Mouse (Mus musculus): ENCODE measurements around the gene Twist2. TPM values are rescaled to one million over a fixed set of nuclear protein-coding genes. Genes with fewer than 3 reads are reported as not detected.
A peak's percentile ranks its signal among the peaks of the same experiment; 100 is the strongest.

Twist2 gene
- polyA plus RNA-seq, 1 experiment from 2014 or later: 9.4 TPM

DNA sequence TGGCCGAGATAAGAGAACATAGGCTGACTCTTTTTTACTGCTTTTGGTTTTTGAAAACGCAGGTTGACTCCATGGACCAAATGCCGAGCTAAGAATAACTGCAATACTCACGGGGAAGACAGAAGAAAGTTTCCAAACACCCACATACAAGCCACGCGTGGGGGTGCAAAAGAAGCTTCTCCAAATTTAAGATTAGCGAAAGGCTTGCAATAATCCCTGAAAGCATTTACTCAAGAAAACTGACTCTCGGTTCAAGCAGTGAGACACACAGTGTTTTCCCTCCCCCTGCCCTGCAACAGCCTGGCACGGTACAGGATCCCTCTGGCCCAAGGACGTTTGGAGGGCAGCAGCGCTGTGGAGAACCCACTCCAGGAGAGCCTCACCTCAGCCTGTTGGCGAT is 78.9 kb downstream of the Twist2 start:
- no peak for ATAC-seq (ENCODE audit: borderline replicate concordance, extremely low read depth, low FRiP score, low TSS enrichment)
- peaks cover 3% of the 10 kb centered on the region; the same call in 1 of the 2 replicates for H3K9me3 ChIP-seq
- no peak overlapping the region for H3K9ac ChIP-seq
- H3K4me1 ChIP-seq: no peaks in the 10 kb centered on the region
- no peaks in the 10 kb centered on the region for H3K27me3 ChIP-seq
- WGBS: 81% methylated on average over 12 of the region's 12 CpGs
- no peak overlapping the region for H3K27ac ChIP-seq
- H3K4me2 ChIP-seq: no peak overlapping the region
- H3K4me3 ChIP-seq: no peak overlapping the region
- no peaks in the 10 kb centered on the region for H3K36me3 ChIP-seq

DNA sequence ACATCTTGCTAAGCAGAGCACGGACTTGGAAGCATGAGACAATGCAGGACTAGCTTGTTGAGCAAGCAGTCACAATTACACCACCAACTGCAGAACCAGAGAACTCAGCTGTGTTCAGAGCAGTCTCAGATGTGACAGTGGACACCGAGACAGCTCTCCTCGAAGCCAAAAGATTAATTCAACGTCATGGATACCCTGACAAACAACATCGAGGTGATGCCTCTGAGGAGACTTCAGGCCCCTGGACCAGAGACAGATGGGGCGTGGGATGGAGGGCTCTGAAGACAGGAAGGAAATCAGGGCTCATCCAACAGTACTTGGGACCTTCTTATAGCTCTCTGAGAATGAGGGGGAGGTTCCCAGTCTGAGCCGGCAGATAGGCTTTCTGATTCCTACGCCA is 79.6 kb downstream of the Twist2 start:
- Histone ChIP-seq H3K9me3 (peaks cover 3% of the 10 kb centered on the region; the same call in 1 of the 2 replicates), H3K27ac (no peak overlapping the region), H3K4me3 (no peak overlapping the region), H3K9ac (no peak overlapping the region), H3K4me2 (no peak overlapping the region), H3K27me3 (no peaks in the 10 kb centered on the region), H3K4me1 (no peaks in the 10 kb centered on the region), H3K36me3 (no peaks in the 10 kb centered on the region)
- no peak for ATAC-seq (ENCODE audit: borderline replicate concordance, extremely low read depth, low FRiP score, low TSS enrichment)
- 41% methylated on average over 8 of the region's 8 CpGs for WGBS

DNA sequence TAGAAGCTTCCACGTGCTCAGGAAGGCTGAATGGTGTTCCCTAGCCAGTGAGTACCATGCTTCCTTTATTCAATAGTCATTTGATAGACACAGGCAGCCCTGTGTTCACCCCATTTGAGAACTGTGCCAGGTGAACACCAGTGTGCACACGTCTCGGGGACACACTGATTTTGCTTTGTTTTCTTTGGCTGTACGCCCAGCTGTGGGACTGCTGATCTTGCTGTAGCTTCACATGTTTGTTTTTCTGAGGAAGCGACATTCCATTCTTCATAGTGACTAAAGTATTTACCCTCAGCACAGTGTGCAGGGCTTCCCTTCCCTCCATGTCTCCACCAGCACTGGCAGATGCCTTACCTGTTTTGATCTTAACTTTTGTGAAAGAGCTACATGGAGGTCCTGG is 81.9 kb downstream of the Twist2 start:
- 24% methylated on average over 5 of the region's 5 CpGs for WGBS
- H3K36me3 ChIP-seq: no peaks in the 10 kb centered on the region
- no peaks in the 10 kb centered on the region for H3K27me3 ChIP-seq
- peak overlapping the region; percentile 45 for H3K27ac ChIP-seq
- H3K4me2 ChIP-seq: no peak overlapping the region
- H3K9me3 ChIP-seq: peaks cover 3% of the 10 kb centered on the region; the same call in 1 of the 2 replicates
- ATAC-seq (ENCODE audit: borderline replicate concordance, extremely low read depth, low FRiP score, low TSS enrichment): peak; percentile 55; the same call in 1 of the 2 replicates
- no peaks in the 10 kb centered on the region for H3K4me1 ChIP-seq
- H3K9ac ChIP-seq: no peak overlapping the region
- no peak overlapping the region for H3K4me3 ChIP-seq

DNA sequence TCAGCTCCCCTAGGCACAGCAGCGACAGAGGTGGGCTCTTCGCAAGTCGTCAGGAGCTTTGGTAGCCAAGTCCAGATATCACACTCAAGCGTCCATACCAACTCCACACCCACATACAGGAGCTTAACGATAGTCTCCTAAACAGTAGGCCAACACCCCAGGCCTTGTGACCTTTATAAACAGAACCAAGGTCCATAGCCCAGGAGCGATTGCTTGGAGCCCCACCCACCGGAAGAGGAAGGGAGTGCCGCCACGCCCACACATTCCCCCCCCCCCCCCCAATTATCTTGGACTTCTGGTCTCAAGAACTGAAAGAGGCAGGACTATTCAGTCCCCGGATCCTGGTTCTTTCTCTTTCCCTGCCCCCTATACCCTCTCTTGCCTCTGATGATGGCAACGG is 92.3 kb downstream of the Twist2 start:
- no peaks in the 10 kb centered on the region for H3K9me3 ChIP-seq
- H3K27me3 ChIP-seq: no peaks in the 10 kb centered on the region
- H3K4me2 ChIP-seq: no peak overlapping the region
- H3K4me3 ChIP-seq: no peak overlapping the region
- WGBS: 91% methylated on average over 9 of the region's 11 CpGs
- H3K27ac ChIP-seq: no peak overlapping the region
- no peaks in the 10 kb centered on the region for H3K4me1 ChIP-seq
- ATAC-seq (ENCODE audit: borderline replicate concordance, extremely low read depth, low FRiP score, low TSS enrichment): no peak
- no peak overlapping the region for H3K9ac ChIP-seq
- H3K36me3 ChIP-seq: no peaks in the 10 kb centered on the region

DNA sequence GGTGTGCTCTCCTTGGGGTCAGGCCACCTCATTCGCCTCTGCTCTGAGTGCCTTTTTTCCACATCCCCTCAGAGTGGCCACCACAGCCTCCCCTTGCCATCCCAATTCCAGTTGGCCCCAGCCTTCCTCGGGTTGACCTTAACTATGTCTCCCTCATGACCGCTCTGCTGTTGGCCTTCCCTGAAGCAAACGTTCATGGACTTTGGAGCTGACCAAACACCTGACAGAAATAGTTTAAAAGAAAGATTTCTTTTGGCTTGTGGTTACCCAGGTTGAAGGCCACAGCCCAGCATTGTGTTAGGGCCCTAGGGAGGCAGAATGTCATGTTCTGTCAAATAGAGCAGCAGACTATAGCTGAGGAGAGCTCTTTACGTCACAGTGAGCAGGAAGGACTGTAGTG is 93.0 kb downstream of the Twist2 start:
- Histone ChIP-seq H3K9ac (no peak overlapping the region), H3K36me3 (no peaks in the 10 kb centered on the region), H3K4me1 (no peaks in the 10 kb centered on the region), H3K4me3 (no peak overlapping the region), H3K4me2 (no peak overlapping the region), H3K27ac (no peak overlapping the region), H3K27me3 (no peaks in the 10 kb centered on the region), H3K9me3 (no peaks in the 10 kb centered on the region)
- 79% methylated on average over 5 of the region's 5 CpGs for WGBS
- ATAC-seq (ENCODE audit: borderline replicate concordance, extremely low read depth, low FRiP score, low TSS enrichment): no peak

DNA sequence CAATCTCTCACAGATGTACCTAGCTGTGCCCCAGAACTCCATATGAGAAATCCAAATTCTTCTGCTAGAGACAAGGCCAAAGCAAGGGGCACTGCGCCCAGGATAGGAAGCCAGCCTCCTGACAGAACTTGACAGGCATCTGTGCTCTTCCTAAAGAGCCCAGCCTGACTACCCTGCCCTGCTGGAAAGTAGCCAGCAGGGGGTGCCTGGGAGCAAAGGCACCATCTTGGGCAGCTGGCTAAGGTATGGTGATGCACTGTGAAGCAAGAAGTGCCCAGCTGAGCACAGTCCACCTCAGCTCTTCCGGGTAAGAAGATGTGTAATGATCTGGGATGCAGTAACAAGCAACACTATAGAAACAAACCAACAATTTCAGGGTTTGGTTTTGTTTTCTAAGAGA is 95.8 kb downstream of the Twist2 start:
- no peaks in the 10 kb centered on the region for H3K27me3 ChIP-seq

More for the DNA sequence above, 95.8 kb downstream of the Twist2 start:
- Histone ChIP-seq H3K9ac (no peak overlapping the region), H3K4me3 (no peak overlapping the region), H3K4me1 (no peaks in the 10 kb centered on the region), H3K27ac (no peak overlapping the region), H3K4me2 (no peak overlapping the region), H3K36me3 (no peaks in the 10 kb centered on the region), H3K9me3 (no peaks in the 10 kb centered on the region)
- no peak for ATAC-seq (ENCODE audit: borderline replicate concordance, extremely low read depth, low FRiP score, low TSS enrichment)
- WGBS: 96% methylated on average over 2 of the region's 2 CpGs
